Mouse (Mus musculus): ENCODE measurements around the gene Ikzf3.

GRCm38 (mm10) chr11:98446562-98447474, 99.0 kb downstream of the Ikzf3 start:
- TF ChIP-seq CTCF (IDR thresholded peaks at IDR 0.05; ENCODE audit: insufficient read depth, low read length) (no peak), POLR2A (IDR thresholded peaks at IDR 0.05; ENCODE audit: borderline replicate concordance, extremely low read depth, low read depth, low read length) (peak; percentile 62; the same call in 1 of the 2 replicates)

Data from lung, adult 2 months (tissue).